Mouse (Mus musculus) ES-E14 (cell line): Measurements from ENCODE around the gene Ranbp3.

Experiments used
- CHD2 ChIP-seq: IDR thresholded peaks from 2 replicates; pipeline ENCODE4 v1.6.1; 2014; ENCODE audit warnings: mild to moderate bottlenecking, low read depth, low read length, inconsistent platforms
- HCFC1 ChIP-seq: IDR thresholded peaks from 2 replicates; pipeline ENCODE4 v1.6.1; 2012; ENCODE audit warnings: low read length, inconsistent platforms, borderline replicate concordance; ENCODE audit not compliant: insufficient read depth
- MAFK ChIP-seq: IDR thresholded peaks from 2 replicates; pipeline ENCODE4 v1.6.1; 2014; ENCODE audit warnings: mild to moderate bottlenecking, low read depth, low read length, inconsistent platforms; ENCODE audit not compliant: insufficient read depth
- ZC3H11A ChIP-seq: IDR thresholded peaks from 2 replicates; pipeline ENCODE4 v1.6.1; 2012; ENCODE audit warnings: low read depth, mild to moderate bottlenecking, inconsistent platforms, low read length, borderline replicate concordance
- ZNF384 ChIP-seq: IDR thresholded peaks from 2 replicates; pipeline ENCODE4 v1.6.1; 2012; ENCODE audit warnings: low read depth, low read length, inconsistent platforms

DNA sequence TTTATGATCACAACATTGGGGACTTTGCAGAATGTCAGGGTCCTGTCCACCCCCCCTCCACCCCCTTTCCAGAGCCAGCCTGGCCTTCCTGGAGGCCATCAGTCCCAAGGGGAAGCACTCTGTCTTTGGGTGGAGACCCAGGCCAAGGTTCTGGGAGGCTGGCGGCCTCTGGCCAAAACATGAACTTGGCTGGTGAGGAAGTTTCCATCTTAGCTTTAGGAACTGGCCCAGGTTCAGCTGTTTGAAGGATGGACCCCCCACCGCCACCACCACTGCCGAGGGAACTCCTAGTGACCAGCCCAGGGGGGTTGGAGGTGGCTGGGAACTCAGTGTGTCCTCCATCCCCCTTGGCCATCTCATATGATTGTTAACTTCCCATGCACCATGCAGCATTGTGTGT lies 88.0 kb downstream of the Ranbp3 start:
- TF ChIP-seq CHD2 (no peak), ZC3H11A (no peak), MAFK (no peak), ZNF384 (no peak), HCFC1 (no peak)
